Mouse (Mus musculus): ENCODE results near the gene Vmn2r83. TPM values are rescaled to one million over a fixed set of nuclear protein-coding genes. Genes with fewer than 3 reads are reported as not detected.
A peak's percentile ranks its signal among the peaks of the same experiment; 100 is the strongest.

The Vmn2r83 gene
- polyA plus RNA-seq, 1 experiment: not detected

DNA sequence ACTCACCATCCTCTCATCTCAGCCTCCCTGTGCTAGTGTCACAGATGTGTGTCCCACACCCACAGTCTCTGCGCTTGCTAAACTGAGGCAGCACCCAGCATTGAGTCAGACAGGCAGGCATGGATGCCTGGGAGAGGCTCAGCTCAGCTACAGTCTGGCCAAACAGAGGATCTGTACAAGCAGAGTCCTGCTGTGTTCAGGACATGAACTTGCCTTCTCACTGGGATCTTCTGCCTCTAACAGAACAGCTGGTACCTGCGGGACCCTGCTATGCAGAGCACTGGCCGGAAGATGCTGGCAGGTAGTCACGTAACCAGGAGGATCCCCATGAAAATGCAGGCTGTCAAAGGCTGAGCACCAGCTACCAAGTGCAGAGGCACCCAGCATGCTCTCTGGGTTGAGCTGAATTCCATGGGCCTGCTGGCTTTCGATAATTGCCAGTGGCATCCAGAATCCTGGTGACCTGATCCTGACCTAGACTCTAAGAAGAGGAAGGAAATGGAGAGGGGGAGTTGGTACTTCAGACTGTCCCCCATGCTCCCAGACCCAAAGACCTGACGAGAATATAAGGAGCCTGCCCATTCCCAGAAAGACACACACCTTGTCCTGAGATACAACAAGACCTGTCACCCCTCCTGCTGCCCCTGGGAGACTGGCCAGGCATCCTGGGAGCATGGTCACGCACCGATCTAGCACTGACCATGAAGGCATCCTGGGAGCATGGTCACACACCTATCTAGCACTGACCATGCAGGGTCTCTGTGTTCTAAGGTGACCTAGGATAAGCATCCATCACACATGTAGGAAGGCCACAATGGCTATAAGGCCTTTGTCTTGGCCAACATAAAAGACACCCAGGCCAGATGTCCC is 57.2 kb downstream of the Vmn2r83 start:
- H3K27ac ChIP-seq (ENCODE audit: insufficient read depth, low read depth, low read length): no peak overlapping the region
- TF ChIP-seq CTCF (IDR thresholded peaks at IDR 0.05; ENCODE audit: extremely low read depth, insufficient read length, insufficient replicate concordance, low read depth, low read length) (no peak), POLR2A (IDR thresholded peaks at IDR 0.05; ENCODE audit: low read depth, low read length) (no peak)
- WGBS: 92% methylated on average over 8 of the region's 8 CpGs
- H3K4me1 ChIP-seq (ENCODE audit: control insufficient read depth, insufficient read depth, insufficient read length, low read length): peaks cover 9% of the 10 kb centered on the region; the same call in 1 of the 2 replicates
- peaks cover 58% of the 10 kb centered on the region for H3K36me3 ChIP-seq (ENCODE audit: control insufficient read depth, insufficient read depth, low read length)
- no peak overlapping the region for H3K4me3 ChIP-seq (ENCODE audit: low read depth, low read length)
- no peaks in the 10 kb centered on the region for H3K27me3 ChIP-seq (ENCODE audit: control insufficient read depth, insufficient read depth, low read length)

DNA sequence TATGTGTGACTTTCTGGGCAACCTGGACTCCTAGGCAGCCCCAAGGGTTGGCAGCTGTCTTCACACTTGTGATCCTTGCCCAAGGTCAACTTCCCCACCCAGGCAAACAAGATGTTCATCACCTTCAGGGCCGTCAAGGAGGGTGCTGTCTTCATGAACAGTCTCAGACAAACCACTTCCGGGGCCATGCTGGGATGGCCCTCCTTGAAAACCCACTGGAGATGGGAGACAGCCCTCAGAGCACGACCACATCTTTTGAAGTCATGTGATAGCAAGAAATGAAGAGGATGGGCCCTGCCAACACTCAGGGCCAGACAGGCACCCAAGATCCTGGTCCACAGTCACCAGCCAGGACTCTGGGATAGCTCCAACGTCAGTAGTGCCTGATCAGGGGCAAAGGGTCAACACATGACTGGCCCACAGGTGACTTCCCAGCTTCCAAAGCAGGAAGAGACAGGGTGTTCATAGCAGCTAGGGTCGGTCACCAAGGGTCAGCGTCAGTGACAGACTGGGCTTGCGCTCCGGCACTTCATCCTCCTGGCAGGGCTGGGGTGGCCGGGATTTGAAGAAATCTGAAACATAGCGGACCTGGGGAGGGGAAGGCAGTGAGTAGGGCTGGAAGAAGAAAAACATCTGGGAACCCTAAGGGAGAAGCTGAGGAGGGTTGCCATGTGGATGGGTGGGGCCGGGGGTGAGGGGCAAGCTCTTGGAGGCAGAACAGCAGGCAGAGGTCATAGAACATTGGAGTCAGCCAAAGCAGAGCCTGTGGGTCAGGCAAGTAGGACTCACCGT is 58.3 kb downstream of the Vmn2r83 start:
- Histone ChIP-seq H3K27ac (ENCODE audit: insufficient read depth, low read depth, low read length) (no peak overlapping the region), H3K4me3 (ENCODE audit: low read depth, low read length) (no peak overlapping the region), H3K27me3 (ENCODE audit: control insufficient read depth, insufficient read depth, low read length) (no peaks in the 10 kb centered on the region), H3K36me3 (ENCODE audit: control insufficient read depth, insufficient read depth, low read length) (peaks cover 54% of the 10 kb centered on the region), H3K4me1 (ENCODE audit: control insufficient read depth, insufficient read depth, insufficient read length, low read length) (peaks cover 18% of the 10 kb centered on the region; the same call in 1 of the 2 replicates)
- WGBS: 89% methylated on average over 12 of the region's 12 CpGs
- TF ChIP-seq POLR2A (IDR thresholded peaks at IDR 0.05; ENCODE audit: low read depth, low read length) (no peak), CTCF (IDR thresholded peaks at IDR 0.05; ENCODE audit: extremely low read depth, insufficient read length, insufficient replicate concordance, low read depth, low read length) (no peak)

DNA sequence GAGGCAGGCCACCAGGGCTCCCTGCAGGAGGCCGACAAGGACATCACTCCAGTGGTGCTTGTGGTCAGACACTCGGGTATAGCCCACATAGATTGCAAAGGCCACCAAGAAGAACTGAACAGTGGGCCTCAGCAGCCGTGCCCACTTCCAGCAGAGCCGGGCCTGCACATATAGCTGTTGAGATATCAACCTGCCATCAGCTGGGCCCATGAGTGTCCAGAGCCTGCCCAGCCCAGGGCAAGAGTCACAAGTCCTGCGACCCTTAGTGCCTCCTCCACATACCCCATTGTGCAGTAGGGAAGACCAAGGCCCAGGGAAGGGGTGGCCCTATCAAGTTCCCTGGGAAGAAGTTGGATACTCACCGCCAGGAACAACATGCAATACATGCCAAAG is 58.9 kb downstream of the Vmn2r83 start:
- peaks cover 18% of the 10 kb centered on the region; the same call in 1 of the 2 replicates for H3K4me1 ChIP-seq (ENCODE audit: control insufficient read depth, insufficient read depth, insufficient read length, low read length)
- TF ChIP-seq POLR2A (IDR thresholded peaks at IDR 0.05; ENCODE audit: low read depth, low read length): no peak
- TF ChIP-seq CTCF (IDR thresholded peaks at IDR 0.05; ENCODE audit: extremely low read depth, insufficient read length, insufficient replicate concordance, low read depth, low read length): no peak
- H3K36me3 ChIP-seq (ENCODE audit: control insufficient read depth, insufficient read depth, low read length): peaks cover 54% of the 10 kb centered on the region
- H3K27me3 ChIP-seq (ENCODE audit: control insufficient read depth, insufficient read depth, low read length): no peaks in the 10 kb centered on the region
- no peak overlapping the region for H3K27ac ChIP-seq (ENCODE audit: insufficient read depth, low read depth, low read length)
- WGBS: 84% methylated on average over 6 of the region's 6 CpGs
- H3K4me3 ChIP-seq (ENCODE audit: low read depth, low read length): no peak overlapping the region

DNA sequence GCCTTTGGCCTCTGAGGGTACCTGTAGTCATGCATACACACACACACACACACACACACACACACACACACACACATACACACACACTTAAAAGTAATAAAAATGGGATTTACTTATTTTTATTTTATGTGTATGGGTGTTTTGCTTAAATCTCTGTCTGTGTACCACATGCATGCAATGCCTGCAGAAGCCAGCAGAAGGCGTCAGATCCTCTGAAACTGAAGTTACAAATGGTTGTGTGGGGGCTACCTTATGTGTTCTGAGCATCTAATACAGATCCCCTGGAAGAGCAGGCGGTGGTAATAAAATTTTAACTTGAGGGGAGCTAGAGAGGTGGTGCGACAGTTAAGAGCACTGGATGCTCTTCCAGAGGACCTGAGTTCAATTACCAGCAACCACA is 59.5 kb downstream of the Vmn2r83 start:
- TF ChIP-seq POLR2A (IDR thresholded peaks at IDR 0.05; ENCODE audit: low read depth, low read length): no peak
- TF ChIP-seq CTCF (IDR thresholded peaks at IDR 0.05; ENCODE audit: extremely low read depth, insufficient read length, insufficient replicate concordance, low read depth, low read length): no peak
- Histone ChIP-seq H3K4me1 (ENCODE audit: control insufficient read depth, insufficient read depth, insufficient read length, low read length) (peaks cover 18% of the 10 kb centered on the region; the same call in 1 of the 2 replicates), H3K4me3 (ENCODE audit: low read depth, low read length) (no peak overlapping the region), H3K27ac (ENCODE audit: insufficient read depth, low read depth, low read length) (no peak overlapping the region), H3K36me3 (ENCODE audit: control insufficient read depth, insufficient read depth, low read length) (peaks cover 53% of the 10 kb centered on the region), H3K27me3 (ENCODE audit: control insufficient read depth, insufficient read depth, low read length) (no peaks in the 10 kb centered on the region)
- 89% methylated on average over 3 of the region's 3 CpGs for WGBS

DNA sequence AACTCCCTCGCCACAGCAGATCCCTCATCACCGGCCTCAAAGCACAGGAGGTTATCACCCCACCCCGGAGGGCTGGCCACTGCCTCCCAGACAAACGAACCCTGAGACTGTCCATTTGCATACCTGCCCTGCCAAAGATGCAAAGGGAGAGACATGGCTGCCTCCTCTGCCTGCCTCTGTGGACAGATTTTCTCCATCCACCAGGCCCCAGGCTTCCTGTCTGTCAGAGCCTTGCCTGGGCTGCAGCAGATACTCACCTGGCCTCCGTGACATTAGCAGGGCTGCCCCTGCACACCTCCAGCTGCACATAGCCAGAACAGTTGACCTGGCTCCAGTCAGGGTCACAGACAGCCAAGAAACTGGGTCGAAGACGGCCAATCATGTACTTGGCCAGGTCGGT is 61.7 kb downstream of the Vmn2r83 start:
- peaks cover 40% of the 10 kb centered on the region for H3K36me3 ChIP-seq (ENCODE audit: control insufficient read depth, insufficient read depth, low read length)
- H3K27me3 ChIP-seq (ENCODE audit: control insufficient read depth, insufficient read depth, low read length): no peaks in the 10 kb centered on the region
- no peak overlapping the region for H3K4me3 ChIP-seq (ENCODE audit: low read depth, low read length)
- 80% methylated on average over 8 of the region's 8 CpGs for WGBS
- H3K4me1 ChIP-seq (ENCODE audit: control insufficient read depth, insufficient read depth, insufficient read length, low read length): peaks cover 28% of the 10 kb centered on the region
- no peak for TF ChIP-seq CTCF (IDR thresholded peaks at IDR 0.05; ENCODE audit: extremely low read depth, insufficient read length, insufficient replicate concordance, low read depth, low read length)
- TF ChIP-seq POLR2A (IDR thresholded peaks at IDR 0.05; ENCODE audit: low read depth, low read length): no peak
- H3K27ac ChIP-seq (ENCODE audit: insufficient read depth, low read depth, low read length): no peak overlapping the region

DNA sequence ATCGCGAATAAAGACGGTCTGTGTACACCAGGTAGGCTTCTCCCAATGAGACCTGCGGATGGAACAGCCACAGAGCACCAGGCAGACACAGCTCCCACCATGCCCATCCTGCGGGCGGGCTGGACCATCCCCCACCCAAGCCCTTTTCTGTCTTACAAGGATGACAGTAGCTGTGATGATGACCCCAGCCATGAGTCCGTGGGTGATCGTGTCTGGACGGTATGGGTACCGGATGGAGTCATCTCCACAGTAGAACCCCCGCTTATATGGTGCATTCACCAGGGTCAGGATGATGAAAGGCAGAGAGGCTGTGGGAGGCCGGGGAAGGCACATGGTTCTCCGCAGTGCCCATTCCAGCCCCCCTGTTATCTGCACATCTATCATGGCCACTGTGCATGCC is 62.2 kb downstream of the Vmn2r83 start:
- Histone ChIP-seq H3K4me3 (ENCODE audit: low read depth, low read length) (no peak overlapping the region), H3K4me1 (ENCODE audit: control insufficient read depth, insufficient read depth, insufficient read length, low read length) (peaks cover 28% of the 10 kb centered on the region), H3K27me3 (ENCODE audit: control insufficient read depth, insufficient read depth, low read length) (no peaks in the 10 kb centered on the region), H3K27ac (ENCODE audit: insufficient read depth, low read depth, low read length) (no peak overlapping the region), H3K36me3 (ENCODE audit: control insufficient read depth, insufficient read depth, low read length) (peaks cover 38% of the 10 kb centered on the region)
- TF ChIP-seq CTCF (IDR thresholded peaks at IDR 0.05; ENCODE audit: extremely low read depth, insufficient read length, insufficient replicate concordance, low read depth, low read length) (no peak), POLR2A (IDR thresholded peaks at IDR 0.05; ENCODE audit: low read depth, low read length) (no peak)
- WGBS: 89% methylated on average over 13 of the region's 13 CpGs

DNA sequence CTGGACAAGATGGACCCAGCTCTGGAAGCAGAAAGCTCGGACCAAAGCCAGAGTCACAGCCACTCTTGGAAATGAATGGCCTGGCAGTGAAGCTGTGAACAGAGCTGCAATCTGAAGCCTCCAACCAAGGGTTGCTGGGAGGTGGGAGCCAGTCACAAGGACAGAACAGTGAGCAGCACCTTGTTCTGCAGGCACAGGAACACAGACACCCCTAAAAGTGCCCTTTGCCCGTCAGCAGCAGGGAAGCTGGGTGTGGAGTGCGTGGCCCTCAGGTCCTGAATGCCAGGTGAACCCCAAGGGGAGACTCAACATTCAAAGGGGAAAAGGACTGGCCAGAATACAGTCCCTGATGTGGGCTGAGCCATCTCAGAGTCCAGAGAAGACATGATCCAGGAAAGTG is 63.1 kb downstream of the Vmn2r83 start:
- 40% methylated on average over 3 of the region's 3 CpGs for WGBS
- Histone ChIP-seq H3K4me1 (ENCODE audit: control insufficient read depth, insufficient read depth, insufficient read length, low read length) (peaks cover 28% of the 10 kb centered on the region), H3K27me3 (ENCODE audit: control insufficient read depth, insufficient read depth, low read length) (no peaks in the 10 kb centered on the region), H3K36me3 (ENCODE audit: control insufficient read depth, insufficient read depth, low read length) (peaks cover 31% of the 10 kb centered on the region), H3K4me3 (ENCODE audit: low read depth, low read length) (peak overlapping the region; percentile 76), H3K27ac (ENCODE audit: insufficient read depth, low read depth, low read length) (peak overlapping the region; percentile 64)
- no peak for TF ChIP-seq CTCF (IDR thresholded peaks at IDR 0.05; ENCODE audit: extremely low read depth, insufficient read length, insufficient replicate concordance, low read depth, low read length)

Measured in small intestine, adult 2 months (tissue).